Mouse (Mus musculus) adrenal gland, postnatal 4 days (tissue): ENCODE measurements around the gene Clmn. TPM values are rescaled to one million over a fixed set of nuclear protein-coding genes. Genes with fewer than 3 reads are reported as not detected.
"Not testable (repeated sequence)": the region's sequence is repeated elsewhere in the genome, so short reads cannot be mapped to it uniquely, and the experiment has no call there.

Experiments
- DNase-seq, 2 experiments: peaks; one replicate each; pipeline ENCODE4 v3.0.0; 2021 to 2022; ENCODE audit warnings: low spot score in 2 of 2, mixed read lengths in 2 of 2
- total RNA-seq, 2 experiments: library from RNA; stranded (reverse); gene quantifications; 2 replicates each; pipeline ENCODE4 v1.2.3; 2021

The Clmn gene
- total RNA-seq, 2 experiments from 2014 or later: 20.3 to 26.9 TPM

DNA sequence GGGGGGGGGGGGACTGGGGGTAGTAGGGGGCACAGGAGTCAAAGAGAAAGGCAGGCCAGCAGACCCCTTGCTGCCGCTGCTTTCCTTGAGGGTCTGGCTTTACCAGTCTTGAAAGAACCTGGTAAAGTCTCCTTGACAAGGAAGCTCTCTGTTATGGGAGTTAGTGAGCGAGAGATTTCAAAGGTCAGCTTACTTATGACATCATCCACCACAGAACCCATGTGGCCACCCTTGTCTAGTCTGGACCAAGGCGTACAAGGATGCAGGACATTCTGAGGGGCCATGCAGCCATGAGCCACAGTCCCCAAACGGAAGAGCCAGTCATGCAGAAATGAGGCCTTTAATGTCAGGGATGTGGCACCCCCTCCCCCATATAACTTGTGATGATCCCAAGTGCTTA, 20.6 kb downstream of the Clmn start:
- DNase-seq: no peak

DNA sequence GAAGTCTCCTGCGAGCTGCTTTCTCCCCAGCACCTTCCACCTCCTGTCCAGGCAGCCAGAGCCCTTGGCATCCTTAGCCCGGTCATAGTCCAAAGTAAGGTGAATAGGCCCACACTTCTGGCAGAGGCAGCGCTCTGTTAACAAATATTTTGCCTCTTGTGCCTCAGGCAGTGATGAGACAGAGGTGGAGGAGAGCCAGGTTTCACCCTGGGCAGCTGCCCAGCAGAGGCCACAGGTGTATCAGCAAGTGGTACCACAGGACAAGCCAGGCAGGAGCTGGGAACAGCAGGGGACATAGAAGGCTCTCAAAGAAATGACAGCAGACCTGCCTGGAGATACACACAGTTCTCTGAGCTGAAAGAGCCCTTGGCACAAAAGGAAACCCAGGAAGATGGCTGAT, 23.6 kb downstream of the Clmn start:
- DNase-seq: no peak

GRCm38 (mm10) chr12:104838987-104839386, 25.9 kb downstream of the Clmn start:
- DNase-seq: no peak

- DNase-seq: no peak
Observed at GRCm38 (mm10) chr12:104838462-104838861, 26.4 kb downstream of the Clmn start.

GRCm38 (mm10) chr12:104837957-104838401, 26.9 kb downstream of the Clmn start:
- no peak for DNase-seq

DNA sequence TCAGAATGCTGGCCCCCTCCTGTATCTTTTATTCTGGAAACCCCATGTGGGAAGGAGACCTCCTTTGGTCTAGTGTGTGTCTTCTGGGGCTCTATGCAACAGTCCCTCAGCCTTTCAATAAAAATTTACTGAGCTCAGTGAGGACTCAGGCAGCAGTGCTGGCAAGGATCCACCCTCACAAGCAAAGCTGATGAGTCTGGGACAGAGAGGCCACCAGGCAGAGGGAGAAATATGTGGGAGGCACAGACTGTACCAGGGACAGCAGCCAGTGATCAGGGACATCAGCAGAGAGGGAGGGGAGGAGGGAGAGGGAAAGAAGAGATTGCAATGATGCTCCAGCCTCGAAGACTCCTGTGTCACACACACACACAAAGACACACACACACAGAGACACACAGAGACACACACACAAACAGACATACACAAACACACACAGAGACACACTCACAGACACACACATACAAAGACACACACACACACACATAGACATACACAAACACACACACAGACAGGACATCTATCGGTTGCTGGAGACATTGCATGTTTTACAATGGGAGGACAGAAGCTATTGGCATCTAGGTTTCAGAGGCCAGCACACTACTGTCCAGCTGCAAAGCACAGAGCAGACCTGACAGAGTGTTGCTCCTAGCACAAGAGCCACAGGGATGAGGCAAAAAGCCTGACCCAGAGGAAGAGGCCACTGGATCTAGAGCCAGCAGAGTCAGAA, 27.6 kb downstream of the Clmn start:
- DNase-seq: no peak

DNA sequence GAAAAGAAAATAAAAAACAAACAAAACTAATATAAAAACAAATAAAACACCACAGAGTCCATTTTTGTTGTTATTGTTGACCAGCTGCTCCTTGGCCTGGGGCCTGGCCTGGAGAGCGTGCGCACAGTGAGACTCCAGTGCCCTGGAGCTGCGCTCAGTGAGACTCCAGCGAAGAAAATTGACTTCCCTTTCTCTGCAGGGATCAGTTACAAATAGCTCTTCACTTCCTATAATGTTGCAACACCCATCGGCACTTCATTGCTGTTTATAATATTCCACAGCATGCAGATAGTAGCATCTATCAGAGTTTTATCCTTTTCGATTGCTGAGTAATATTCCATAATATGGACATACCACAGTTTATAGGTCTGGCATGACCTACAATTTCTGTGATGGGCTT, 28.6 kb downstream of the Clmn start:
- no peak for DNase-seq

- no peak for DNase-seq
Observed at GRCm38 (mm10) chr12:104835369-104836094, 29.3 kb downstream of the Clmn start.

GRCm38 (mm10) chr12:104834772-104835171, 30.1 kb downstream of the Clmn start:
- DNase-seq: no peak

- no peak for DNase-seq
Observed at GRCm38 (mm10) chr12:104830666-104831435, 34.0 kb downstream of the Clmn start.

GRCm38 (mm10) chr12:104830283-104830639, 34.6 kb downstream of the Clmn start:
- no peak for DNase-seq

DNA sequence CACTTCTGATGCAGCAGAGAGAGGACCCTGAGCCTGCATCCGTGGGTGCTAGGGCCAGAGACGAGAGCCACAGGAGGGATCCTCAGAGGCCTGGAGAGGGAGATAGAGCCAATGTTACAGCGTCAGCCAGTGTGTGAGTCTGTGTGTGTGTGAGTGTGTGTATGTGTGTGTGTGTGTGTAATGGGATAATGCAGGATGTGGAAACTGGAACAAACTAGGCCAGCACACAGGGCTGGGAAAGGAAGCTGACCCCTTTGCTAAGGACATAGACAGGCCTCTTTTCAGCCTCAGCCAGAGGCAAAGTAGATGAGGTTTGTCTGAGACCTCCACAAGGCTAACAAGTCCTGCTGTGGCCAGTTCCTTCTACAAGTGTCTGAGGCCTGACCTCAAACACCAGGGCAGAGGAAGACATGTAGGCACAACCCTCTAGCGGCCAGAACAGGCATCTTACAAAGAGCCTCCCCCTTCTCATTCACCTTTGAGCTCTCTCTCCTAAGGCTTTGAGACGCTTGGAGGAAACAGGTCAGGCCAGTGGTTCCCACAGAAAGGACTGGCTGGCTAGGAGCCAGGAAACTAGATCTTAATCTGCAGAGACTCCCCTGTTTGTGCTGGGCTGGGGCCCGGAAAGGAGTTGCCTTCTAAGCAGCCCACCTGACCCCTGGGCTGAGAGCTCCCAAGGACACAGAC, 35.1 kb downstream of the Clmn start:
- no peak for DNase-seq

DNA sequence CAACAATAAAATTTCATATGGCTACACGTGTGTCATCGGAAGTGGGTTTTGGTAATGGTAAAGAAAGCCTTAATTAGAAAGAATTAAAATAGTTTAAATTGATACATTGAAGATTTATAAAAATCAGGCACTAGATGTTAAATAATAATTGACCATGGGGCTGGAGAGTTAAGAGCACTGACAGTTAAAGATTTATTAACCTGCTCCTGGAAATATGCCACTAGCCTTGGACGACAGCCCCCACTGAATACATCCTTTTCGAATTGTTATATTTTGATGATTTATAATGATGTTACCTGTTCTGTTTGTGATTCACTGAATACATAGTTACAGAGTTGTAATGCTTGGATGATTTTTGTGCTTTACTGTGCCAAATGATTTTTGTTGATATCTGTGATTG, 35.9 kb downstream of the Clmn start:
- DNase-seq: not testable (repeated sequence)

- no peak for DNase-seq
Observed at GRCm38 (mm10) chr12:104827721-104828120, 37.2 kb downstream of the Clmn start.

DNA sequence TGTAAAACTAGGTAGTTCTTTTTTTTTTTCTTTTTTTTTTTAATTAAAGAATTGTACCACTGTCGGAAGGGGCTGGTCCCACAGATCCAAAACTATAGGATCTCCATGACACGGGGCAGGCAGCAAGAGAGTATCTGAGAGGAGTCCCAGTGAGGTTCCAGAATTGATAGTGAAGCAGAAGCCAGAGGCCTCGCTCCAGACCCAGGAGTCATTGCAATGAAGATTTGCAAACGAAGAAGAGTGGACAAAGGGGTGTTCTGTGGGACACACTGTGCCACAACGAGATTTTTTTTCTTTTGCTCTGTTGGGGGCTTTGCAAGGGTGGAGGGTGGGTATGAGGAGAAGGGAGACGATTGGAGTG, 40.0 kb downstream of the Clmn start:
- DNase-seq: no peak

GRCm38 (mm10) chr12:104824244-104824906, 40.5 kb downstream of the Clmn start:
- DNase-seq: peak; percentile 48 to 70

GRCm38 (mm10) chr12:104823722-104824121, 41.2 kb downstream of the Clmn start:
- DNase-seq: no peak

GRCm38 (mm10) chr12:104822838-104823599, 41.9 kb downstream of the Clmn start:
- DNase-seq: no peak

DNA sequence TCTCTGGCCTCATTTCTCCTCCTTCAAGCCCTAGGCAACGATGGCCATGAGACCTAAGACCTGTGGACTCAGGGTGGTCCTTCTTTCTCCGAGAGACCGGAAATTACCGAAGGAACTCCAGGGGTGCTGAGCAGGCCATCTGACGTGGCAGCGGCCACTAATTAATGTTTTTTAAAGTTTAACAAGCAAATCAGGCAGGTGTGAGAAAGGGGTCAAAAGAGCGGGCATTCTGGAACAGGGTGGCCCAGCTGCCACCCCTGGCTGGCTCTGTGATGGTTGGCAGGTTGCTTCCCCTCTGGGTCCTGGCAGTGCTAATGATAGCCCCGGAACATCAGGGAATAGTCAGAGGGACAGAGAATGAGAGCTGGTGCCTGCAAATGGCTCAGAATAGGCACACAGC, 42.7 kb downstream of the Clmn start:
- DNase-seq: no peak

GRCm38 (mm10) chr12:104820061-104820460, 44.8 kb downstream of the Clmn start:
- DNase-seq: no peak
